Mouse (Mus musculus): ENCODE measurements around the gene Srebf2. TPM values are rescaled to one million over a fixed set of nuclear protein-coding genes. Genes with fewer than 3 reads are reported as not detected.
A peak's percentile ranks its signal among the peaks of the same experiment; 100 is the strongest.
"Not testable (repeated sequence)": the region's sequence is repeated elsewhere in the genome, so short reads cannot be mapped to it uniquely, and the experiment has no call there.

The Srebf2 gene
- polyA plus RNA-seq, 1 experiment from 2014 or later: 159 TPM

GRCm38 (mm10) chr15:82231100-82231499 lies 84.1 kb downstream of the Srebf2 start:
- H3K4me3 ChIP-seq (replicated peaks): no peak overlapping the region
- no peaks in the 10 kb centered on the region for H3K27me3 ChIP-seq
- H3K27ac ChIP-seq (replicated peaks): no peak overlapping the region
- no peak overlapping the region for H3K9ac ChIP-seq
- no peak overlapping the region for H3K4me2 ChIP-seq (replicated peaks)
- ATAC-seq (ENCODE audit: insufficient number of reproducible peaks, low FRiP score, low TSS enrichment, low read depth): 0 out of 2 replicates have a peak, but pooled peaks have one; percentile 4
- H3K36me3 ChIP-seq: peaks cover 10% of the 10 kb centered on the region
- WGBS: 73% methylated on average over 4 of the region's 4 CpGs
- no peaks in the 10 kb centered on the region for H3K9me3 ChIP-seq (replicated peaks)
- H3K4me1 ChIP-seq: 0 out of 2 replicates have a peak, but pooled peaks cover 7% of the 10 kb centered on the region

GRCm38 (mm10) chr15:82231591-82232378 lies 84.8 kb downstream of the Srebf2 start:
- 0 out of 2 replicates have a peak, but pooled peaks cover 7% of the 10 kb centered on the region for H3K4me1 ChIP-seq
- no peaks in the 10 kb centered on the region for H3K9me3 ChIP-seq (replicated peaks)
- 55% methylated on average over 11 of the region's 11 CpGs for WGBS
- H3K4me3 ChIP-seq (replicated peaks): no peak overlapping the region
- H3K36me3 ChIP-seq: peaks cover 10% of the 10 kb centered on the region
- no peak overlapping the region for H3K9ac ChIP-seq
- H3K27ac ChIP-seq (replicated peaks): no peak overlapping the region
- no peak for ATAC-seq (ENCODE audit: insufficient number of reproducible peaks, low FRiP score, low TSS enrichment, low read depth)
- H3K27me3 ChIP-seq: no peaks in the 10 kb centered on the region
- H3K4me2 ChIP-seq (replicated peaks): no peak overlapping the region

GRCm38 (mm10) chr15:82232651-82233050 lies 85.7 kb downstream of the Srebf2 start:
- WGBS: 64% methylated on average over 4 of the region's 4 CpGs
- Histone ChIP-seq H3K27ac (replicated peaks) (no peak overlapping the region), H3K4me1 (0 out of 2 replicates have a peak, but pooled peaks cover 7% of the 10 kb centered on the region), H3K36me3 (peaks cover 10% of the 10 kb centered on the region), H3K9me3 (replicated peaks) (no peaks in the 10 kb centered on the region), H3K4me2 (replicated peaks) (no peak overlapping the region), H3K4me3 (replicated peaks) (no peak overlapping the region), H3K9ac (no peak overlapping the region), H3K27me3 (no peaks in the 10 kb centered on the region)
- ATAC-seq (ENCODE audit: insufficient number of reproducible peaks, low FRiP score, low TSS enrichment, low read depth): no peak

DNA sequence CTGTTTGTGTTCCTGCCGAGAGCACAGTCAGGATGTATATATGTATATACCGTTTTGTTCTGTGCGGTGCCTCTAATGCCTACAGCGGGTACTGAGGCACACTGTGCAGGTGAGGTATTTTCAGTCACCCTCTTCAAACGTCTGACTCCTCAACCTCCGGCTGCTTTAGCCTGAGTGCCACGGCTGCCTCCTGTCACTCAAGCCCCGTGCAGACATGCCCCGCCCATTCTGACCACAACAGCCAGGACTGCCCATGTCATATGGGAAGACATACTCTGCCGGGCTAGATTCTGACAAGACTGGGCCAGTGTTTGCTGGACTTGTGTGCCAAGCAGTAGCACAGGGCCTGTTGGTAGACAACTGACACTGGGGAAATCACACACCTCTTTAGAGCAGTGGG lies 88.7 kb downstream of the Srebf2 start:
- no peaks in the 10 kb centered on the region for H3K4me1 ChIP-seq
- H3K9me3 ChIP-seq (replicated peaks): no peaks in the 10 kb centered on the region
- H3K4me2 ChIP-seq (replicated peaks): no peak overlapping the region
- H3K9ac ChIP-seq: no peak overlapping the region
- H3K36me3 ChIP-seq: peaks cover 18% of the 10 kb centered on the region
- H3K27me3 ChIP-seq: no peaks in the 10 kb centered on the region
- H3K27ac ChIP-seq (replicated peaks): no peak overlapping the region
- ATAC-seq (ENCODE audit: insufficient number of reproducible peaks, low FRiP score, low TSS enrichment, low read depth): no peak
- no peak overlapping the region for H3K4me3 ChIP-seq (replicated peaks)
- WGBS: 54% methylated on average over 10 of the region's 10 CpGs

DNA sequence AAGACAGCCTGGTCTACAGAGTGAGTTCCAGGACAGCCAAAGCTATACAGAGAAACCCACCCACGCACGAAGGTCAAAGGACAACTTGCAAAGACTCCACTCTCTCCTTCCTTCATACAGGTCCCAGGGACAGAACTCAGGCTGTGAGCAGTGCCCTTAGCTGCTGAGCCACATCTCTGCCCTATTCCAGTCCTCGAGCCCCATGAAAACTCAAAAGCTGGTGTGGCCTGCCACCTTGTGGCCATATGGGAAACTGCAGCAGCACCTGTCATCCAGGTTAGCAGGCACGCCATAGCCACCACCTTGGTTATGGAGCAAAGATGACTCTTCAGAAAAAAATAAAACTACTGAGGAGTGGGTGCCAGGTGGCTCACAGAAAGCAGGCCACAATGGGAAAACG lies 89.6 kb downstream of the Srebf2 start:
- H3K27me3 ChIP-seq: no peaks in the 10 kb centered on the region
- WGBS: 18% methylated on average over 5 of the region's 5 CpGs
- H3K4me1 ChIP-seq: no peaks in the 10 kb centered on the region
- peaks cover 18% of the 10 kb centered on the region for H3K36me3 ChIP-seq
- 0 out of 2 replicates have a peak, but pooled peaks have one; percentile 68 for ATAC-seq (ENCODE audit: insufficient number of reproducible peaks, low FRiP score, low TSS enrichment, low read depth)
- no peak overlapping the region for H3K4me2 ChIP-seq (replicated peaks)
- H3K9me3 ChIP-seq (replicated peaks): no peaks in the 10 kb centered on the region
- no peak overlapping the region for H3K27ac ChIP-seq (replicated peaks)
- no peak overlapping the region for H3K9ac ChIP-seq
- no peak overlapping the region for H3K4me3 ChIP-seq (replicated peaks)

GRCm38 (mm10) chr15:82243311-82243710 lies 96.3 kb downstream of the Srebf2 start:
- H3K9ac ChIP-seq: 0 out of 2 replicates have a peak overlapping the region, but pooled peaks have one; percentile 73
- no peaks in the 10 kb centered on the region for H3K9me3 ChIP-seq (replicated peaks)
- peaks cover 14% of the 10 kb centered on the region; the same call in 1 of the 2 replicates for H3K4me1 ChIP-seq
- 67% methylated on average over 3 of the region's 3 CpGs for WGBS
- ATAC-seq (ENCODE audit: insufficient number of reproducible peaks, low FRiP score, low TSS enrichment, low read depth): no peak
- H3K27ac ChIP-seq (replicated peaks): 0 out of 2 replicates have a peak overlapping the region, but pooled peaks have one; percentile 80
- peak overlapping the region; percentile 95 for H3K4me2 ChIP-seq (replicated peaks)
- H3K27me3 ChIP-seq: no peaks in the 10 kb centered on the region
- H3K36me3 ChIP-seq: 0 out of 2 replicates have a peak, but pooled peaks cover 4% of the 10 kb centered on the region
- peak overlapping the region; percentile 85 for H3K4me3 ChIP-seq (replicated peaks)

GRCm38 (mm10) chr15:82243742-82244114 lies 96.7 kb downstream of the Srebf2 start:
- no peaks in the 10 kb centered on the region for H3K36me3 ChIP-seq
- no peaks in the 10 kb centered on the region for H3K9me3 ChIP-seq (replicated peaks)
- peak overlapping the region; percentile 95 for H3K4me2 ChIP-seq (replicated peaks)
- H3K4me3 ChIP-seq (replicated peaks): peak overlapping the region; percentile 85
- ATAC-seq (ENCODE audit: insufficient number of reproducible peaks, low FRiP score, low TSS enrichment, low read depth): no peak
- peak overlapping the region; percentile 73 for H3K9ac ChIP-seq
- 2% methylated on average over 12 of the region's 12 CpGs for WGBS
- H3K4me1 ChIP-seq: peaks cover 14% of the 10 kb centered on the region; the same call in 1 of the 2 replicates
- 0 out of 2 replicates have a peak overlapping the region, but pooled peaks have one; percentile 80 for H3K27ac ChIP-seq (replicated peaks)
- H3K27me3 ChIP-seq: no peaks in the 10 kb centered on the region

- H3K27ac ChIP-seq (replicated peaks): peak within 1 kb of the TSS; percentile 80
- H3K4me1 ChIP-seq: peaks cover 14% of the 10 kb centered on the region; the same call in 1 of the 2 replicates
- no peaks in the 10 kb centered on the region for H3K36me3 ChIP-seq
- H3K9ac ChIP-seq: peak within 1 kb of the TSS; percentile 73
- H3K9me3 ChIP-seq (replicated peaks): no peaks in the 10 kb centered on the region
- 0% methylated on average over 65 of the region's 65 CpGs for WGBS
- ATAC-seq (ENCODE audit: insufficient number of reproducible peaks, low FRiP score, low TSS enrichment, low read depth): peak; percentile 93
- H3K4me3 ChIP-seq (replicated peaks): peak within 1 kb of the TSS; percentile 85
- no peaks in the 10 kb centered on the region for H3K27me3 ChIP-seq
- peak within 1 kb of the TSS; percentile 95 for H3K4me2 ChIP-seq (replicated peaks)
These were observed 97.3 kb downstream of the Srebf2 start, which contains the start of gene Cenpm for GRCm38 (mm10) chr15:82244115-82244804. TSS of gene Cenpm (minus strand) at chr15:82244748.

- not testable (repeated sequence) for H3K9me3 ChIP-seq (replicated peaks); H3K27me3 ChIP-seq; ATAC-seq (ENCODE audit: insufficient number of reproducible peaks, low FRiP score, low TSS enrichment, low read depth); H3K36me3 ChIP-seq
- Histone ChIP-seq H3K27ac (replicated peaks) (peak overlapping the region; percentile 80), H3K4me2 (replicated peaks) (peak overlapping the region; percentile 95), H3K4me3 (replicated peaks) (peak overlapping the region; percentile 85), H3K4me1 (peaks cover 14% of the 10 kb centered on the region; the same call in 1 of the 2 replicates), H3K9ac (peak overlapping the region; percentile 42)
- 21% methylated on average over 9 of the region's 9 CpGs for WGBS
These were observed 97.8 kb downstream of the Srebf2 start for GRCm38 (mm10) chr15:82244805-82245161.

DNA sequence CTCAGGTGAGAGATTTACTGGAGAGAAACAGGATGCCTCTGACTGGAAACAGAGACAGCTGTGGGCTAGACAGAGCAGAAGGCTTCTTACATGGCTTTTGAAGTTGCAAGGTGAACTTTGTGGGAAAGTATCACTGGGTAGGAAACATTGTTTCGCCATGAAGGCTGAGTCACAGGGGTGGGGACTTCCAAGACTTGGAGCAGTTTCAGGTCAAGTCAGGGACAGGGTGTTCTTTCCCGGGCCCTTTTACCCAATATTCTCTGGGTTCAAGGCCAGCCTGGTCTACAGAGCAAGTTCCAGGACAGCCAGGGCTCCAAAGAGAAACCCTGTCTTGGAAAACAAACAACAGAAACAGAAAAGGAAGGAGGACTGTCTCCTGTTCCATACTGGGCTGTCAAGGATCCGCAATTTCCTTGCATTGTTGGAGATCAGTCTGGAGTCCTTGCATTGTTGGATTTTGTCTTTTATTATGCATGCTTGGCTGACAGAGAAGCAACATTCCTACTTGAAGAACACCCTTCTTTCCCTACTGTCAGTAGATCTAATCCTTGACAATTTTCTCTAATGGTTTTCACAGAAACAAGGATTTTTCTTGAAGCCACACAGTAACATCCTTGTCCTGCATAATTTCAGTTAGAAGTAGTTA lies 100.3 kb downstream of the Srebf2 start:
- Histone ChIP-seq H3K9ac (no peak overlapping the region), H3K9me3 (replicated peaks) (no peaks in the 10 kb centered on the region), H3K4me3 (replicated peaks) (no peak overlapping the region), H3K27me3 (no peaks in the 10 kb centered on the region), H3K4me2 (replicated peaks) (no peak overlapping the region), H3K36me3 (no peaks in the 10 kb centered on the region), H3K27ac (replicated peaks) (no peak overlapping the region), H3K4me1 (peaks cover 14% of the 10 kb centered on the region; the same call in 1 of the 2 replicates)
- 63% methylated on average over 3 of the region's 3 CpGs for WGBS
- ATAC-seq (ENCODE audit: insufficient number of reproducible peaks, low FRiP score, low TSS enrichment, low read depth): no peak

DNA sequence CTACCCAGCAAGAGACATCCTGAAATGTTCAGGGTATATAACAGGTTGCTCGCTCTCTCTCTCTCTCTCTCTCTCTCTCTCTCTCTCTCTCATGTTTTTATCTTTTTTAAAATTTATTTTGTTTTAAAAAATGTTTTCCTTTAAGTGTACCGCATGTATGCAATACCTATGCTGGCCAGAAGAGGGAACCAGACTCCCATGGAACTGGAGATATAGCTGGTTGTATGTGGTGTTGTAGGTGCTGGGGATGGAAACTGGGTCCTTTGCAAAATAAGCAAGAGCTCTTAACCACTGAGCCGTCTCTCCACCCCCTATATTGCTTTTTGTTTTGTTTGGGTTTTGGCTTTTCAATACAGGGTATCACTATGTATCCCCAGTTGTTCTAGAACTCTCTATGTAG lies 104.6 kb downstream of the Srebf2 start:
- Histone ChIP-seq H3K4me2 (replicated peaks) (no peak overlapping the region), H3K36me3 (no peaks in the 10 kb centered on the region), H3K9me3 (replicated peaks) (no peaks in the 10 kb centered on the region), H3K27ac (replicated peaks) (no peak overlapping the region), H3K9ac (no peak overlapping the region), H3K4me3 (replicated peaks) (no peak overlapping the region), H3K4me1 (no peaks in the 10 kb centered on the region; the same call in 1 of the 2 replicates), H3K27me3 (no peaks in the 10 kb centered on the region)
- 97% methylated on average over 3 of the region's 3 CpGs for WGBS
- ATAC-seq (ENCODE audit: insufficient number of reproducible peaks, low FRiP score, low TSS enrichment, low read depth): no peak

Data from embryonic facial prominence, embryonic 15.5 days (tissue).